Mouse (Mus musculus): ENCODE measurements around the gene Ulk4. TPM values are rescaled to one million over a fixed set of nuclear protein-coding genes. Genes with fewer than 3 reads are reported as not detected.

The Ulk4 gene
- total and polyA plus RNA-seq, 3 experiments = 26.6 to 31.1 TPM; not detected in 1

DNA sequence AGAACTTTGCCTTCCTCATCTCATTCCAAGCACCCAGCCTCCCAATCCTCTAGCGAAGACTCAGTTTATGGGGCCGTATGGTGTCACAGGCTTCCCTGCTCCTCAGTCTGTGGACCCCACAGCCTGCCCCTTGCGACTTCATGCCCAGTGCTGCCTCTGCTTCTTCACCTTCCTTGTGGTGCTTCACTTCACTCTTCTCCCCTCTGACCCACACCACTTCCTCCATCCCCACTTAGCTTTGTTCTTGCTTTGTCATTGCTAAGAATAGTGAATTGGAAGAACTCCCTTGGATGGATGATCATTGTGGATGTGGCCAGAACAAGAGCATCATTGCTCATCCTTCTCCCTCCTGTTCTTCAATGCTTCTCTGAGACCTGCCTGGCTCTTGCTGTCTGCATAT, 336.1 kb downstream of the Ulk4 start:
- Histone ChIP-seq H3K9ac (ENCODE audit: control insufficient read depth, low read depth, low read length, poor library complexity, severe bottlenecking) (no peak overlapping the region), H3K27me3 (ENCODE audit: control insufficient read depth in 1 of 2, insufficient read depth in 2 of 2, low read length in 2 of 2) (no peaks in the 10 kb centered on the region), H3K79me2 (ENCODE audit: control insufficient read depth, insufficient read depth, low read length, poor library complexity) (peaks cover 94% of the 10 kb centered on the region), H3K4me3 (ENCODE audit: control insufficient read depth in 1 of 2, insufficient read depth in 1 of 2, low read depth in 2 of 2, low read length in 2 of 2) (no peak overlapping the region), H3K27ac (ENCODE audit: control insufficient read depth, low read depth, low read length) (no peak overlapping the region), H3K36me3 (ENCODE audit: control insufficient read depth in 1 of 2, insufficient read depth in 2 of 2, low read length in 2 of 2) (peaks cover 31 to 45% of the 10 kb centered on the region in 2 experiments), H3K4me1 (ENCODE audit: control insufficient read depth in 1 of 2, insufficient read depth in 2 of 2, low read length in 2 of 2) (peaks cover 17 to 19% of the 10 kb centered on the region in 2 experiments), H3K9me3 (replicated peaks; ENCODE audit: insufficient read depth, low read length) (no peaks in the 10 kb centered on the region)
- no peak for TF ChIP-seq TAL1 (IDR thresholded peaks at IDR 0.05; ENCODE audit: low read length)
- DNase-seq (ENCODE audit: low read depth, low spot score) = no peak

DNA sequence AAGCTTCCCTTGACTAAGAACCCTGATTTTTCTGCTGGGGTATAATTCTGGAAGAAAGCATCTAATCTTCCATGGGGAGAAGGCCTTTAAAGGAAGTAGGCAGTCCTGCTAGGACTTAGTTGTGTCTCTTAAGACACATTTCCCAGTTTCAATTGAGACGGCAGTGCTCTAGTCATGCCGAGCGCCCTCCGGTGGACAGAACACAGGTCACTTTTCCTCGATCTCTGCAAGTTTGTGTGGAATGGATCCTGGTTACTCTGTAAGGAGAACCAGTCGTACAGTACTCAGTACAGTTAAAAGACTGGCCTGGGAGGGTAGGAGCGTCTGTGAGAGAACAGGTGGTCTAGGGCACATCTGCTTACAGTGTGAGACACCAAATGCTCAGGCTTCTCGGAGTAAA, 340.6 kb downstream of the Ulk4 start:
- Histone ChIP-seq H3K79me2 (ENCODE audit: control insufficient read depth, insufficient read depth, low read length, poor library complexity) (peaks cover 77% of the 10 kb centered on the region), H3K9ac (ENCODE audit: control insufficient read depth, low read depth, low read length, poor library complexity, severe bottlenecking) (no peak overlapping the region), H3K36me3 (ENCODE audit: control insufficient read depth in 1 of 2, insufficient read depth in 2 of 2, low read length in 2 of 2) (peaks cover 18 to 28% of the 10 kb centered on the region in 2 experiments), H3K27me3 (ENCODE audit: control insufficient read depth in 1 of 2, insufficient read depth in 2 of 2, low read length in 2 of 2) (no peaks in the 10 kb centered on the region), H3K9me3 (replicated peaks; ENCODE audit: insufficient read depth, low read length) (no peaks in the 10 kb centered on the region), H3K4me1 (ENCODE audit: control insufficient read depth in 1 of 2, insufficient read depth in 2 of 2, low read length in 2 of 2) (peaks cover 3 to 19% of the 10 kb centered on the region in 2 experiments), H3K27ac (ENCODE audit: control insufficient read depth, low read depth, low read length) (no peak overlapping the region), H3K4me3 (ENCODE audit: control insufficient read depth in 1 of 2, insufficient read depth in 1 of 2, low read depth in 2 of 2, low read length in 2 of 2) (peak overlapping the region in 1 of 2 experiments; percentile 24; a peak in 1 of 4 replicates)
- peak; percentile 71 for DNase-seq (ENCODE audit: low read depth, low spot score)
- TF ChIP-seq CTCF (IDR thresholded peaks at IDR 0.05 in 2 of 3, conservative IDR thresholded peaks at IDR 0.05 in 1 of 3; ENCODE audit: control insufficient read depth in 1 of 3, insufficient read depth in 1 of 3, low read depth in 2 of 3, low read length in 3 of 3, poor library complexity in 1 of 3, severe bottlenecking in 1 of 3) (peak; percentile 64 to 79 (median 74)), GABPA (IDR thresholded peaks at IDR 0.05; ENCODE audit: low read depth, low read length) (no peak), SMC3 (IDR thresholded peaks at IDR 0.05; ENCODE audit: low read depth, low read length) (peak; percentile 71), SIN3A (IDR thresholded peaks at IDR 0.05; ENCODE audit: low read length) (peak; percentile 6; the same call in 1 of the 2 replicates), RAD21 (IDR thresholded peaks at IDR 0.05; ENCODE audit: low read depth, low read length) (peak; percentile 48), ZC3H11A (IDR thresholded peaks at IDR 0.05; ENCODE audit: low read depth, low read length) (peak; percentile 28; the same call in 1 of the 2 replicates), POLR2A (IDR thresholded peaks at IDR 0.05; ENCODE audit: control insufficient read depth in 1 of 2, insufficient read depth in 1 of 2, low read depth in 1 of 2, low read length in 2 of 2, poor library complexity in 1 of 2) (no peak)

DNA sequence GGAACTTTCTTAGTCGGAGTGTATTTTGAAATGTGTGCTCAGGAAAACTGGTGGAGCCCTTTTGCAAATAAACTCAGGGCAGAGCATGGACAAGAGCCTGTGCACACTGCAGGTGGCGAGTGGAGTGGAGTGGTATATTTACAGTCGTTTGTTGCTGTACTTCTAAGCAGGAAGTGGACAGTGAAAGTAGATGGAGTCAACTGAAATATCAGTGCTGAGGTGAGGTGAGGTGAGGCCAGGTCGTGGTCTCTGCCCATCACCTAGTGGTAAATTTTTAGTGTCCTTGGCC, 341.4 kb downstream of the Ulk4 start:
- Histone ChIP-seq H3K27me3 (ENCODE audit: control insufficient read depth in 1 of 2, insufficient read depth in 2 of 2, low read length in 2 of 2) (no peaks in the 10 kb centered on the region), H3K9ac (ENCODE audit: control insufficient read depth, low read depth, low read length, poor library complexity, severe bottlenecking) (peak overlapping the region; percentile 98), H3K9me3 (replicated peaks; ENCODE audit: insufficient read depth, low read length) (no peaks in the 10 kb centered on the region), H3K4me3 (ENCODE audit: control insufficient read depth in 1 of 2, insufficient read depth in 1 of 2, low read depth in 2 of 2, low read length in 2 of 2) (peak overlapping the region; percentile 100), H3K36me3 (ENCODE audit: control insufficient read depth in 1 of 2, insufficient read depth in 2 of 2, low read length in 2 of 2) (peaks cover 17 to 24% of the 10 kb centered on the region in 2 experiments), H3K4me1 (ENCODE audit: control insufficient read depth in 1 of 2, insufficient read depth in 2 of 2, low read length in 2 of 2) (peaks cover 3 to 19% of the 10 kb centered on the region in 2 experiments), H3K79me2 (ENCODE audit: control insufficient read depth, insufficient read depth, low read length, poor library complexity) (peaks cover 69% of the 10 kb centered on the region), H3K27ac (ENCODE audit: control insufficient read depth, low read depth, low read length) (0 out of 2 replicates have a peak overlapping the region, but pooled peaks have one; percentile 29)
- no peak for TF ChIP-seq GATA1 (IDR thresholded peaks at IDR 0.05; ENCODE audit: low read depth, low read length)
- TF ChIP-seq GABPA (IDR thresholded peaks at IDR 0.05; ENCODE audit: low read depth, low read length) = no peak
- no peak for TF ChIP-seq ZKSCAN1 (IDR thresholded peaks at IDR 0.05; ENCODE audit: low read depth, low read length)
- no peak for TF ChIP-seq SIN3A (IDR thresholded peaks at IDR 0.05; ENCODE audit: low read length)
- no peak for TF ChIP-seq MAFK (IDR thresholded peaks at IDR 0.05; ENCODE audit: borderline replicate concordance, low read depth, low read length)
- TF ChIP-seq RAD21 (IDR thresholded peaks at IDR 0.05; ENCODE audit: low read depth, low read length) = no peak
- no peak for TF ChIP-seq NELFE (IDR thresholded peaks at IDR 0.05; ENCODE audit: low read depth, low read length)
- TF ChIP-seq MYB (IDR thresholded peaks at IDR 0.05; ENCODE audit: low read depth, low read length) = no peak
- TF ChIP-seq USF2 (IDR thresholded peaks at IDR 0.05; ENCODE audit: borderline replicate concordance in 1 of 2, insufficient read depth in 1 of 2, low read depth in 1 of 2, low read length in 2 of 2) = no peak
- TF ChIP-seq TCF12 (IDR thresholded peaks at IDR 0.05; ENCODE audit: low read depth, low read length) = no peak
- no peak for TF ChIP-seq UBTF (IDR thresholded peaks at IDR 0.05; ENCODE audit: borderline replicate concordance, insufficient read depth, low read depth, low read length)
- no peak for TF ChIP-seq CHD2 (IDR thresholded peaks at IDR 0.05; ENCODE audit: low read length)
- TF ChIP-seq JUND (IDR thresholded peaks at IDR 0.05; ENCODE audit: low read depth, low read length) = no peak
- TF ChIP-seq TAL1 (IDR thresholded peaks at IDR 0.05; ENCODE audit: low read length) = no peak
- TF ChIP-seq ETS1 (IDR thresholded peaks at IDR 0.05; ENCODE audit: low read depth, low read length) = no peak
- TF ChIP-seq USF1 (IDR thresholded peaks at IDR 0.05; ENCODE audit: low read depth, low read length) = no peak
- no peak for TF ChIP-seq CTCF (IDR thresholded peaks at IDR 0.05 in 2 of 3, conservative IDR thresholded peaks at IDR 0.05 in 1 of 3; ENCODE audit: control insufficient read depth in 1 of 3, insufficient read depth in 1 of 3, low read depth in 2 of 3, low read length in 3 of 3, poor library complexity in 1 of 3, severe bottlenecking in 1 of 3)
- TF ChIP-seq POLR2AphosphoS2 (IDR thresholded peaks at IDR 0.05; ENCODE audit: low read length) = no peak
- DNase-seq (ENCODE audit: low read depth, low spot score) = no peak
